Mouse (Mus musculus) ES-CJ7 (cell line): ENCODE data around the gene Fam13c.

Experiments used
- DNase-seq: peaks from one replicate; pipeline ENCODE4 v3.0.0; 2011; ENCODE audit warnings: low read depth, low spot score

Gene Fam13c

GRCm38 (mm10) chr10:70439676-70440521 lies at the start of gene Fam13c:
Gene Fam13c (plus strand): TSS chr10:70440481.
- peak; percentile 43 for DNase-seq

DNA sequence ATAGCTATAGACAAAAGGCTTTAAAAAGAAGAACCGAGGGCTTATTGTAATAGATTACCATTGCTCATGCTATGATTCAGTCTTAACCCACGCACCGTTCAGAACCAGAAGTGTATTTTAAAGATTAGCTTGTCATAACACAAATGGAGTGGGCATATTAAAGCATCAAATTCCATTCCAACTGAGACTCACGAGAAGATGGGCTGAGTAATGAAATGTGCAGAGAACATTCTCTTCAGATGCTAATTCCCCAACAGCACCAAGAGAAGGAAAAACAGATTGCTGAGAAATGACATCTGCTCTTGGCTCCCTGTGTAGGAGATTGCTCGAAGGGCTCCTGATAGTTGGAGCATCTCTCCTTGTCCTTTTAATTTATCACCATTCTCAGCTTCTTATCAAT lies 44.4 kb upstream of the Fam13c start:
- no peak for DNase-seq

GRCm38 (mm10) chr10:70398224-70398623 lies 42.1 kb upstream of the Fam13c start:
- DNase-seq = no peak

- no peak for DNase-seq
These were observed 38.3 kb upstream of the Fam13c start for GRCm38 (mm10) chr10:70402006-70402405.

GRCm38 (mm10) chr10:70402711-70403110 lies 37.6 kb upstream of the Fam13c start:
- DNase-seq = no peak

- DNase-seq = no peak
These were observed 22.3 kb upstream of the Fam13c start for GRCm38 (mm10) chr10:70417811-70418486.

GRCm38 (mm10) chr10:70419282-70420264 lies 20.7 kb upstream of the Fam13c start:
- no peak for DNase-seq

DNA sequence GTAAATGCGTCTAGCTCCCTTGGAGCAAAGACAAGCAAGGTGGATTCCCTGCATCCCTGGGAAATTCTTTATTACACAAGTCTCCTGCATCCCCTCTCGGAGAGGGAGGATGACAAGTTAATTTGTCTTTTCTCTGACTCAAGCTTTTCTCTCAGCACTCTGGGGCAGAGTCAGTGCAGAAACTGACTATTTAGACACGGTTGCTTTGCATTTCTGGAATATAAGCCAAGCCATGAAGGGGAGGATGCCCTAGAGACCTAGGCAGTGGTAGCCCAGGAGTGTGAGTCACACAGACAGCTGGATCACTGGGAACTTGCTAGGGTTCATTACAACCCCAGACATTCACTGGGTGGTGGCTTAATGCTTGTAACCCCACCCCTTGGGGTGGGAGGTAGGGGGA lies 13.9 kb upstream of the Fam13c start:
- DNase-seq = no peak

- no peak for DNase-seq
These were observed 12.1 kb upstream of the Fam13c start for GRCm38 (mm10) chr10:70428121-70428662.

- DNase-seq = peak; percentile 52
These were observed 10.9 kb upstream of the Fam13c start for GRCm38 (mm10) chr10:70429341-70429740.

DNA sequence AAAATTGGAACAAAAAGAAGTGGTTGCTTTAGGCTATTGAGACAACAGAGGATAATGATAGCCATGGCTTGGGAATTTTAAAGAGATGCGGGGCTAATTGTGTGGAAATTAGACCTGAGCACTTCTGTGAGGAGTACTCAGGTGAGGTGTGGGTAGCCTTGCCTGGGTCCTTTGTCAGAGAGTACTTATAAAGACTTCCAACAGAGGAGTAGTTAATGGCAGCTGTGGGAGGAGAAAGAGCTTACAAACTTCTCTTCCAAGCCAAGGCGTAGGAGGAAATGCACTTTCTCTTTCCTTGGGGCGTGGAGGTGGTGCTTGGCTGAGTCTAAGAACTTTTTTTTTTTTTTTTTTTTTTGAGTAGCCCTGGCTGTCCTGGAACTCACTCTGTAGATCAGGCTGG lies 6.9 kb upstream of the Fam13c start:
- peak; percentile 90 for DNase-seq

- peak; percentile 74 for DNase-seq
These were observed 6.5 kb upstream of the Fam13c start for GRCm38 (mm10) chr10:70433736-70434135.

DNA sequence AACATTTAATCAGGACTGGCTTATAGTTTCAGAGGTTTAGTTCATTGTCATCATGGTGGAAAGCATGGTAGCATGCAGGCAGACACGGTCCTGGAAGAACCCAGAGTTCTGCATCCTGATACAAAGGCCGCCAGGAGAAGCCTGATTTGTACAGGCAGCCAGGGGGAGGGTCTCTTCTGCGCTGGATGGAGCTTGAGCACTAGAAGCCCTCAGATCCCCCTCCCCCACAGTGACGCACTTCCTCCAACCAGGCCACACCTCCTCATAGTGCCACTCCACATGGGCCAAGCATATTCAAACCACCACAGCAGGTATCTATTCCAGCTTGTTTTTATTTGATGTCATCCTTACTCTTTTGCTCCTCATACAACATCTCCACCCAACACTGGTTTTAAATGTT lies 3.6 kb upstream of the Fam13c start:
- DNase-seq = peak; percentile 32

DNA sequence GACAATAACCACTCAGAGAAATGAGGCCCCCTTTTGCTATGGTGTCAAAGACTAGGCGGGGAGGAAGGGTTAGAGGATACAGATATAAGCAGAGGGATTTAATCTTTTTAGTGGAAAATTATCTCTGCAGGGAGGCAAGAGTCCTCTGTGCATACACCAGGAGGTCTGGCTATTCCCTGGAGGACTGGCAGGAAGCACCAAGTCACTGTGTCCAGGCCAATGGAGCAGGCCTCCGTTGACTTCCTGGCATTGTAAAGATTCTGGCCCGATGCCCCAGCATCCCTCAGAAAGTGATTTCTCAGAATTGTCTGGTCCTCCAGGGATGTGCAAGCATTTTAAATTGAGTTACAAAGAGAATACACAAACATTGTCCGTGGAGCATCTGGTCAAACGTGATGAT lies 3.0 kb upstream of the Fam13c start:
- no peak for DNase-seq

DNA sequence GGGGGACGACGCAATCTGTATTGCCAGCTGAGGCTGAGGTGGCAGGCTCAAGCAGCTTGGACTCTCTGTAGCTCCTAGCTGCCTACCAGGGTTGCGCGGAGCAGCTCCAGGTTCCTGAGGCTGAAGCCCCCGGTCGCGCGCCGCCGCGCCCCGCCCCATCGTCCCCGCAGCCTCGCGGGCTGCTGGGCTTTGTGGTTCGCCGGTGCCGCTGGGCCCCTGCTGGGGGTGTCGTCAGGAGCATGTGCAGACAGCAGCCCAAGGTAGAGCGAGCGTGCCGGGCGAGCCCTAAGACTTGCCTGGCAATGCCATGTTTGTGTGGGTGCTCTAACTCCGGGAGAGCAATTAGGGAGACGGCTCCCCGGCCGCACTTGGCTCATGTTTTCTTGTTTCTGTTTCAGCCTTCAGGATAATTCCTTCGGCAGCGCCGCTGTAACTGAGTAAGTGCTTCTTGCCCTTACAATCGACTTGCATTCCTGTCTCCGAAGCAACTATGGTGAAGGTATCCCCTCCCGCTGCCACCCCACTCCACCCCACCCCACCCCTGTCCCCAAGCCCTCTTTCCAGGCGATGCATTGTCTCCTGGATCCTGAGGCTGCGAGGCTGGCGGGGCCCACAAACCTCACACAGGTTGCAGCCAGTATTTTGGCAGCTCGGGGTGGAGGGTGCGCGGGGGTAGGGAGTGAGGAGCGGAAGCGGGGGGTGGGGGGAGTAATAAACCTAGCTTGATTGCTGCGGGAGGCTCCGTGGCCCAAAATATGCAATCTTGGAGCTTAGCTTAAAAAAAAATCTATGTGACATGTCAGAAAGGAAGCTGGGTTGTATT lies 569 bp downstream of the Fam13c start:
- peak; percentile 55 for DNase-seq

DNA sequence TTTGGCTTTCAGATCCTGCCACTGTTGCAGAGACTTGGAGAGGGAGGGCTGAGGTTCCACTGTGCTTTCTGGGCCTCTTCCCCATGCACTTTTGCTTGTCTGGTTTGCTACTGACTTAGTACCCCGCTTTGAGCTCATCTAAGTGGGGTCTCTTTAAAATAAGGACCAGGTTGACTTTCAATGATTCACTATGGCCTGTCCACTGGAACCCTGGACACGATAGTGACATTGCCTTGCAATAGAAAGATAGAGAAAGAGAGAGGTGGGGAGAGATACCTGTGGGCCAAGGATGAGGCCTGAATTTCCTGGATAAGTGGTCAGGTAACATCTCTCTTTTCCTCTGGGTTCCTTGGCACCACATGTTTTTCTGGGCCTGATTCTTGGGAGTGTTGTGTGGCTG lies 1.9 kb downstream of the Fam13c start:
- DNase-seq = no peak

- peak; percentile 55 for DNase-seq
These were observed 2.3 kb downstream of the Fam13c start for GRCm38 (mm10) chr10:70442623-70443022.

DNA sequence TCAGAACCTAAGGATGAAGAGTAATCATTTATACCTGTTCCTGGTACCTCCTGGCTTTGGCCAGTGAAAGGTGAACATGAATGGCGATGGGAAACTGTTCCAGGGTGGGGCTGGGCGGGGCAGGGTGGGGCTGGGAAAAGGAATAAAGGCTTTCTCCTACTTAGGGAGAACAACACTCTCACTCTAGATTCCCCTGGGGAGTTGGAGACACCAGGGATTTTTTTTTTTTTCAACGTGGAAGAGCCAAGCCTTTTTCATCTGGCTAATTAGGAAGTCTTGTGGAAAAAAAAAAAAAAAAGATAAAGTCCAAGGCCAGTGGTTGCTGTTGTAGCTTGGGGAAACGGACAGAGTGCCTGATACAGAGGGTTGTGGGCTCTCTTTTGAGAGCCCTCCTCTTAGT lies 7.5 kb downstream of the Fam13c start:
- peak; percentile 35 for DNase-seq

GRCm38 (mm10) chr10:70449206-70449605 lies 8.9 kb downstream of the Fam13c start:
- DNase-seq = peak; percentile 71

GRCm38 (mm10) chr10:70455886-70456305 lies 15.6 kb downstream of the Fam13c start:
- no peak for DNase-seq
